Mouse (Mus musculus): ENCODE results near the gene Mtfr1l. TPM values are rescaled to one million over a fixed set of nuclear protein-coding genes. Genes with fewer than 3 reads are reported as not detected.

Mtfr1l gene
- total and polyA plus RNA-seq, 2 experiments from 2014 or later, result 159 to 207 TPM

- DNase-seq (ENCODE audit: low spot score), result no peak
- H3K9me3 ChIP-seq (replicated peaks; ENCODE audit: control insufficient read depth, low read length), result no peaks in the 10 kb centered on the region
- H3K9ac ChIP-seq (replicated peaks; ENCODE audit: low read depth, low read length), result no peak overlapping the region
- no peak for TF ChIP-seq CTCF (IDR thresholded peaks at IDR 0.05; ENCODE audit: low read depth)
- no peak for TF ChIP-seq EP300 (IDR thresholded peaks at IDR 0.05; ENCODE audit: low read depth)
- H3K27me3 ChIP-seq (ENCODE audit: control insufficient read depth, insufficient read depth, low read length), result no peaks in the 10 kb centered on the region
- peaks cover 76% of the 10 kb centered on the region for H3K36me3 ChIP-seq (replicated peaks; ENCODE audit: control insufficient read depth, insufficient read depth, low read length)
- 75% methylated on average over 5 of the region's 5 CpGs for WGBS
- H3K4me2 ChIP-seq (ENCODE audit: low read depth, low read length), result no peak overlapping the region
- ATAC-seq (ENCODE audit: insufficient read depth, low read depth), result no peak
- H3K27ac ChIP-seq (ENCODE audit: low read depth), result no peak overlapping the region
- no peaks in the 10 kb centered on the region for H3K4me1 ChIP-seq (ENCODE audit: control insufficient read depth, insufficient read depth)
- no peak overlapping the region for H3K4me3 ChIP-seq (ENCODE audit: low read depth, low read length)
Measured at GRCm38 (mm10) chr4:134525806-134526205, 9.4 kb downstream of the Mtfr1l start.

GRCm38 (mm10) chr4:134523447-134523846 lies 11.7 kb downstream of the Mtfr1l start:
- Histone ChIP-seq H3K36me3 (replicated peaks; ENCODE audit: control insufficient read depth, insufficient read depth, low read length) (peaks cover 58% of the 10 kb centered on the region), H3K27me3 (ENCODE audit: control insufficient read depth, insufficient read depth, low read length) (no peaks in the 10 kb centered on the region), H3K27ac (ENCODE audit: low read depth) (no peak overlapping the region), H3K4me3 (ENCODE audit: low read depth, low read length) (no peak overlapping the region), H3K9ac (replicated peaks; ENCODE audit: low read depth, low read length) (no peak overlapping the region), H3K4me1 (ENCODE audit: control insufficient read depth, insufficient read depth) (no peaks in the 10 kb centered on the region; the same call in 1 of the 2 replicates), H3K9me3 (replicated peaks; ENCODE audit: control insufficient read depth, low read length) (no peaks in the 10 kb centered on the region), H3K4me2 (ENCODE audit: low read depth, low read length) (no peak overlapping the region)
- WGBS, result 76% methylated on average over 4 of the region's 4 CpGs
- DNase-seq (ENCODE audit: low spot score), result no peak
- TF ChIP-seq CTCF (IDR thresholded peaks at IDR 0.05; ENCODE audit: low read depth) (no peak), EP300 (IDR thresholded peaks at IDR 0.05; ENCODE audit: low read depth) (no peak)
- ATAC-seq (ENCODE audit: insufficient read depth, low read depth), result no peak

- Histone ChIP-seq H3K4me2 (ENCODE audit: low read depth, low read length) (no peak overlapping the region), H3K9ac (replicated peaks; ENCODE audit: low read depth, low read length) (no peak overlapping the region), H3K4me3 (ENCODE audit: low read depth, low read length) (no peak overlapping the region), H3K27me3 (ENCODE audit: control insufficient read depth, insufficient read depth, low read length) (no peaks in the 10 kb centered on the region), H3K27ac (ENCODE audit: low read depth) (no peak overlapping the region), H3K9me3 (replicated peaks; ENCODE audit: control insufficient read depth, low read length) (no peaks in the 10 kb centered on the region), H3K36me3 (replicated peaks; ENCODE audit: control insufficient read depth, insufficient read depth, low read length) (peaks cover 18% of the 10 kb centered on the region), H3K4me1 (ENCODE audit: control insufficient read depth, insufficient read depth) (peaks cover 11% of the 10 kb centered on the region)
- TF ChIP-seq EP300 (IDR thresholded peaks at IDR 0.05; ENCODE audit: low read depth) (no peak), CTCF (IDR thresholded peaks at IDR 0.05; ENCODE audit: low read depth) (no peak)
- ATAC-seq (ENCODE audit: insufficient read depth, low read depth) (no peak), DNase-seq (ENCODE audit: low spot score) (no peak)
Measured at GRCm38 (mm10) chr4:134519281-134519680, 15.9 kb downstream of the Mtfr1l start.

- 90% methylated on average over 4 of the region's 4 CpGs for WGBS
- H3K9me3 ChIP-seq (replicated peaks; ENCODE audit: control insufficient read depth, low read length), result no peaks in the 10 kb centered on the region
- peaks cover 14% of the 10 kb centered on the region; the same call in 1 of the 2 replicates for H3K36me3 ChIP-seq (replicated peaks; ENCODE audit: control insufficient read depth, insufficient read depth, low read length)
- H3K4me1 ChIP-seq (ENCODE audit: control insufficient read depth, insufficient read depth), result peaks cover 11% of the 10 kb centered on the region
- DNase-seq (ENCODE audit: low spot score) (no peak), ATAC-seq (ENCODE audit: insufficient read depth, low read depth) (no peak)
- no peak overlapping the region for H3K4me2 ChIP-seq (ENCODE audit: low read depth, low read length)
- no peak overlapping the region for H3K9ac ChIP-seq (replicated peaks; ENCODE audit: low read depth, low read length)
- H3K27me3 ChIP-seq (ENCODE audit: control insufficient read depth, insufficient read depth, low read length), result no peaks in the 10 kb centered on the region
- TF ChIP-seq CTCF (IDR thresholded peaks at IDR 0.05; ENCODE audit: low read depth) (no peak), EP300 (IDR thresholded peaks at IDR 0.05; ENCODE audit: low read depth) (no peak)
- H3K27ac ChIP-seq (ENCODE audit: low read depth), result no peak overlapping the region
- no peak overlapping the region for H3K4me3 ChIP-seq (ENCODE audit: low read depth, low read length)
Measured at GRCm38 (mm10) chr4:134518541-134518940, 16.6 kb downstream of the Mtfr1l start.

- Histone ChIP-seq H3K36me3 (replicated peaks; ENCODE audit: control insufficient read depth, insufficient read depth, low read length) (peaks cover 14% of the 10 kb centered on the region; the same call in 1 of the 2 replicates), H3K4me3 (ENCODE audit: low read depth, low read length) (no peak overlapping the region), H3K4me2 (ENCODE audit: low read depth, low read length) (peak overlapping the region; percentile 20; the same call in 1 of the 2 replicates), H3K27me3 (ENCODE audit: control insufficient read depth, insufficient read depth, low read length) (no peaks in the 10 kb centered on the region), H3K9ac (replicated peaks; ENCODE audit: low read depth, low read length) (no peak overlapping the region), H3K9me3 (replicated peaks; ENCODE audit: control insufficient read depth, low read length) (no peaks in the 10 kb centered on the region), H3K27ac (ENCODE audit: low read depth) (peak overlapping the region; percentile 92), H3K4me1 (ENCODE audit: control insufficient read depth, insufficient read depth) (peaks cover 11% of the 10 kb centered on the region)
- TF ChIP-seq CTCF (IDR thresholded peaks at IDR 0.05; ENCODE audit: low read depth) (no peak), EP300 (IDR thresholded peaks at IDR 0.05; ENCODE audit: low read depth) (no peak)
- 46% methylated on average over 10 of the region's 10 CpGs for WGBS
- DNase-seq (ENCODE audit: low spot score) (no peak), ATAC-seq (ENCODE audit: insufficient read depth, low read depth) (no peak; the same call in 1 of the 2 replicates)
Measured at GRCm38 (mm10) chr4:134517719-134518118, 17.5 kb downstream of the Mtfr1l start.

GRCm38 (mm10) chr4:134516981-134517380 lies 18.2 kb downstream of the Mtfr1l start:
- H3K4me3 ChIP-seq (ENCODE audit: low read depth, low read length), result no peak overlapping the region
- peak overlapping the region; percentile 20 for H3K4me2 ChIP-seq (ENCODE audit: low read depth, low read length)
- peaks cover 14% of the 10 kb centered on the region; the same call in 1 of the 2 replicates for H3K36me3 ChIP-seq (replicated peaks; ENCODE audit: control insufficient read depth, insufficient read depth, low read length)
- TF ChIP-seq CTCF (IDR thresholded peaks at IDR 0.05; ENCODE audit: low read depth) (no peak), EP300 (IDR thresholded peaks at IDR 0.05; ENCODE audit: low read depth) (no peak)
- DNase-seq (ENCODE audit: low spot score) (peak; percentile 90), ATAC-seq (ENCODE audit: insufficient read depth, low read depth) (peak; percentile 89)
- no peak overlapping the region for H3K9ac ChIP-seq (replicated peaks; ENCODE audit: low read depth, low read length)
- peak overlapping the region; percentile 92 for H3K27ac ChIP-seq (ENCODE audit: low read depth)
- no peaks in the 10 kb centered on the region for H3K27me3 ChIP-seq (ENCODE audit: control insufficient read depth, insufficient read depth, low read length)
- WGBS, result 7% methylated on average over 8 of the region's 8 CpGs
- H3K4me1 ChIP-seq (ENCODE audit: control insufficient read depth, insufficient read depth), result peaks cover 11% of the 10 kb centered on the region
- H3K9me3 ChIP-seq (replicated peaks; ENCODE audit: control insufficient read depth, low read length), result no peaks in the 10 kb centered on the region

Data from heart, postnatal 0 days (tissue).